Mouse (Mus musculus) hindbrain, embryonic 11.5 days (tissue): ENCODE data around the gene Eif4e2. TPM values are rescaled to one million over a fixed set of nuclear protein-coding genes. Genes with fewer than 3 reads are reported as not detected.

ENCODE experiments used
- ATAC-seq: fragments of 200-750 bp; cut with Nextera tagmentation; 2 replicates; pipeline ENCODE4 v1.8.0; 2017; ENCODE audit warnings: mild to moderate bottlenecking, moderate TSS enrichment, moderate library complexity; ENCODE audit not compliant: low FRiP score
- DNase-seq: peaks from one replicate; pipeline ENCODE4 v3.0.0-alpha.2; 2015; ENCODE audit warnings: low spot score
- H3K27ac ChIP-seq: fragments of 300-500 bp; sonication (generic); 2 replicates; pipeline ENCODE4 v1.5.1; 2014; ENCODE audit warnings: mild to moderate bottlenecking, low read depth, low read length
- H3K27me3 ChIP-seq: fragments of 300-500 bp; sonication (generic); 2 replicates; pipeline ENCODE4 v1.6.1; 2014; ENCODE audit warnings: mild to moderate bottlenecking, low read length, moderate library complexity, mixed read lengths; ENCODE audit not compliant: control insufficient read depth, insufficient read depth
- H3K36me3 ChIP-seq: fragments of 300-500 bp; sonication (generic); 2 replicates; pipeline ENCODE4 v1.6.1; 2014; ENCODE audit warnings: mild to moderate bottlenecking, low read length, moderate library complexity, mixed read lengths; ENCODE audit not compliant: control insufficient read depth, insufficient read depth
- H3K4me1 ChIP-seq: fragments of 300-500 bp; sonication (generic); replicated peaks from 2 replicates; pipeline ENCODE4 v1.6.1; 2014; ENCODE audit warnings: low read length, mixed read lengths; ENCODE audit not compliant: control insufficient read depth, insufficient read depth
- H3K4me2 ChIP-seq: fragments of 300-500 bp; sonication (generic); replicated peaks from 2 replicates; pipeline ENCODE4 v1.6.1; 2014; ENCODE audit warnings: mild to moderate bottlenecking, low read depth, low read length
- H3K4me3 ChIP-seq: fragments of 300-500 bp; sonication (generic); 2 replicates; pipeline ENCODE4 v1.5.1; 2014; ENCODE audit warnings: low read depth, low read length
- H3K9ac ChIP-seq: fragments of 300-500 bp; sonication (generic); 2 replicates; pipeline ENCODE4 v1.6.1; 2014; ENCODE audit warnings: low read depth, low read length
- H3K9me3 ChIP-seq: fragments of 300-500 bp; sonication (generic); 2 replicates; pipeline ENCODE4 v1.6.1; 2016; ENCODE audit warnings: low read length; ENCODE audit not compliant: control insufficient read depth
- WGBS: fragments of 180-500 bp; shearing (Covaris S2); extraction: QIAGEN DNeasy Blood & Tissue Kit; methylation state at CpG from one replicate; pipeline ENCODE4 v1.1.7; 2014; 5-methylcytosine and 5-hydroxymethylcytosine counted together
- polyA plus RNA-seq: library from polyadenylated mRNA; unstranded; fragments of >200 nt; fragmentation: Nextera tagmentation; extraction: Ambion mirVana; gene quantifications from 2 replicates; pipeline ENCODE4 v1.2.1, GENCODE M21; 2014

Eif4e2 gene
- polyA plus RNA-seq, 1 experiment from 2014 or later = 134 TPM

DNA sequence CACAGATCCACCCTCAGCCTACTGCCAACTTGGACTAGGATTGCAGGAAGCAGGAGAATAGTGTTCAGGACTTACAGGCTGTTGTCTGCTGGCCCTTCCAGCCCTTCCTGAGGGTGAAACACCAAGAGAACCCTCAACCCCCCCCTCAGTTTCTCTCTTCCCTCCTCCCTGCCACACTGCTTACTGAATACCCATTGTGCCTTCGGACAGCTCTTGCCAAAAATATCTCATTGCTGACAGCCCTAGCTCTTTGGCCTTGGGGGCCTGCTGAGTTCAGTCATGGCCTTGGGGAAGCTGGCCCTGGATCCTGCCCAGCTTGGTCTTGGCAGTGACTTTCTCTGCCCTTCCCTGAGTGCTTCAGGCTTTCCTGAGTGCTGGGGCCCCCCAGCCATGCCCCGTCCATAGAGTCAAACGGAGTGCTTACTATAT, 59.8 kb downstream of the Eif4e2 start:
- H3K9me3 ChIP-seq = no peaks in the 10 kb centered on the region
- peaks cover 2% of the 10 kb centered on the region; the same call in 1 of the 2 replicates for H3K27me3 ChIP-seq
- no peak overlapping the region for H3K4me2 ChIP-seq
- no peak overlapping the region for H3K9ac ChIP-seq
- DNase-seq = no peak
- peaks cover 8% of the 10 kb centered on the region; the same call in 1 of the 2 replicates for H3K4me1 ChIP-seq
- H3K36me3 ChIP-seq = no peaks in the 10 kb centered on the region
- 73% methylated on average over 3 of the region's 3 CpGs for WGBS
- H3K4me3 ChIP-seq = no peak overlapping the region
- no peak for ATAC-seq
- no peak overlapping the region for H3K27ac ChIP-seq

DNA sequence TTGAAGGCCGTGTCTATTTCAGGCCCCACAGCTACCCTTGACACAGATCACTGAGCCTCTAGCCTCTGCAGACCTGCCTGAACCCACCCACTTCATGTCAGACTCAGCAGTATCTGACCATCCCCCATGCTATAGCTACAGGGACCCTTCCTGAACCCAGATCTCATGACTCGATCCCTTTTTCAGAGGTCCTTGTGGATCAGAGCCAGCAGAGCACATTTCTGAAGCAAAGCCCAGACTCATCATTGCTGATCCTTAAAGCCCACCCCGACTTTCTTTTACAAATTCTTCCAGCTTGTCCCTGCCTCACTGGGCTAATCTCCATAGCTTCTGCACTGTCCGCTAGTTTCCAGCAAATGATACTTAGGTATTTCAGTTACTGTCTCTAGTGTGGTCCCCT, 60.4 kb downstream of the Eif4e2 start:
- peaks cover 8% of the 10 kb centered on the region; the same call in 1 of the 2 replicates for H3K4me1 ChIP-seq
- H3K9ac ChIP-seq = no peak overlapping the region
- no peak overlapping the region for H3K4me3 ChIP-seq
- no peak for DNase-seq
- no peaks in the 10 kb centered on the region for H3K36me3 ChIP-seq
- H3K4me2 ChIP-seq = no peak overlapping the region
- WGBS = 74% methylated on average over 4 of the region's 4 CpGs
- peaks cover 2% of the 10 kb centered on the region; the same call in 1 of the 2 replicates for H3K27me3 ChIP-seq
- no peaks in the 10 kb centered on the region for H3K9me3 ChIP-seq
- no peak for ATAC-seq
- no peak overlapping the region for H3K27ac ChIP-seq

DNA sequence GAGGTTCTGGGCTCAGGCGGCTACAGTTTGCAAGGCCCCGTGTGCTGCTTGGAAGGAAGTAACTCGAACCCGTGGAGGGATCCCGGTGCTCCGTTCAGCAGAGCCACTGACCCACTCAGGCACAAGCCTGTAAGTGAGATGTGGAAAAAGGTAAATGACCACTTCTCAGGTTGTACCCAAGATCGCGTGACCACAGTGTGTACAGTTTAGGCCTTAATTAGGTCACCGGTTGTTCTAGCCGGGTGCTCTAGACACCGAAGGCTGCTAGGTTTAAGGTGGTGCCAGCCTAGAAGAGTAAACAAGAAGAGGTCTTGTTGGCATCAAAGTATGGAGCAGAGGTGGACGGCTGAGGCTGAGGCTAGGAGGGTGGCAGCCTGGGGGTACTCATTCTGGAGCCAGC, 61.4 kb downstream of the Eif4e2 start:
- Histone ChIP-seq H3K4me2 (no peak overlapping the region), H3K27ac (no peak overlapping the region), H3K9ac (no peak overlapping the region), H3K9me3 (no peaks in the 10 kb centered on the region), H3K4me1 (peaks cover 8% of the 10 kb centered on the region; the same call in 1 of the 2 replicates), H3K36me3 (no peaks in the 10 kb centered on the region), H3K4me3 (no peak overlapping the region), H3K27me3 (peaks cover 2% of the 10 kb centered on the region; the same call in 1 of the 2 replicates)
- ATAC-seq (no peak), DNase-seq (no peak)
- 93% methylated on average over 12 of the region's 12 CpGs for WGBS

- no peak overlapping the region for H3K4me3 ChIP-seq
- no peaks in the 10 kb centered on the region for H3K27me3 ChIP-seq
- DNase-seq (no peak), ATAC-seq (no peak)
- no peaks in the 10 kb centered on the region for H3K36me3 ChIP-seq
- no peaks in the 10 kb centered on the region for H3K9me3 ChIP-seq
- H3K9ac ChIP-seq = no peak overlapping the region
- no peak overlapping the region for H3K4me2 ChIP-seq
- 83% methylated on average over 2 of the region's 2 CpGs for WGBS
- peaks cover under 1% of the 10 kb centered on the region; the same call in 1 of the 2 replicates for H3K4me1 ChIP-seq
- H3K27ac ChIP-seq = no peak overlapping the region
These were observed 62.3 kb downstream of the Eif4e2 start for GRCm38 (mm10) chr1:87276056-87276455.

- DNase-seq (no peak), ATAC-seq (no peak)
- H3K4me1 ChIP-seq = no peaks in the 10 kb centered on the region
- H3K9ac ChIP-seq = no peak overlapping the region
- H3K4me2 ChIP-seq = no peak overlapping the region
- no peak overlapping the region for H3K4me3 ChIP-seq
- H3K27me3 ChIP-seq = no peaks in the 10 kb centered on the region
- WGBS = 84% methylated on average over 5 of the region's 5 CpGs
- no peak overlapping the region for H3K27ac ChIP-seq
- no peaks in the 10 kb centered on the region for H3K36me3 ChIP-seq
- no peaks in the 10 kb centered on the region for H3K9me3 ChIP-seq
These were observed 66.6 kb downstream of the Eif4e2 start for GRCm38 (mm10) chr1:87280281-87280680.

DNA sequence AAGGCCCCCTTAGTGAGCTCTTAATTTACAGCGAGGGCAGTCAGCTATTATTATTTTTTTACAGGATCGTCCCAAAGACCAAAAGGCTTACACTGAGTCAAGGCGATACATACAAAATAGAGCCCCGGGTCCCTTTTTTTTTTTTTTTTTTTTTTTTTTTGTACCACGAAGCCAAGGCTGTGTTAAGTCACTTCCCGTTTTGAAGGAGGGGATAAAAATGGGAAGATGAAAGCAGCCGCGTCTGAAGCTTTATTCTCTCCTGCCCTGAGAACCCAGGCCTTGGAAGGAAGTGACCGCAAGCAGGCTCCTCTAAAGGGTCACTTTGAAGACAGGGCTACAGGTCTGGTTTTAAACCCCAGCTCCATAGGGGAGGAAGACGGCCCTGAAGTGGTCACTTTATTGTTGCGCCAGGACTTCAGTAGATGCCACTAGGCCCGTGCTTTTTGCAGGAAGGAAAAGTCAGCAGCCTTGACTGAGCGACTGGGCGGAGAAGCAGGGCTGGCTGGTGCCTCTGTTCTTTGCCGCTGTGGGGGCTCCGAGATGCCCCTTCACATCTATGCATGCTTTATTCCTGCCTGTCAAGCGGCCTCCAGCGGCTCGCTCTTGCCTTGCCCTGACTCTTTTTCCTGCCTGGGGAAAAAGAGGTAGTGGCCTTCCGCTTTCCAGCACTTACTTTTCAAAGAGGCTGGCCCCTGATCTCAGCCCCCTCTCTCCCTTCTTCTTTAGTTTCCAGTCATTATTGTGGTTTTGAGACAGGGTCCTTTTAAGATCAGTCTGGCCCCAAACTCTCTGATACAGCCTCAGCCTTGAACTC, 68.1 kb downstream of the Eif4e2 start:
- no peaks in the 10 kb centered on the region for H3K36me3 ChIP-seq
- DNase-seq = peak; percentile 34
- H3K9me3 ChIP-seq = no peaks in the 10 kb centered on the region
- no peak for ATAC-seq
- H3K4me3 ChIP-seq = no peak overlapping the region
- H3K4me2 ChIP-seq = no peak overlapping the region
- WGBS = 19% methylated on average over 20 of the region's 20 CpGs
- no peak overlapping the region for H3K9ac ChIP-seq
- H3K27me3 ChIP-seq = no peaks in the 10 kb centered on the region
- H3K27ac ChIP-seq = no peak overlapping the region
- no peaks in the 10 kb centered on the region for H3K4me1 ChIP-seq

GRCm38 (mm10) chr1:87282413-87282788, 68.7 kb downstream of the Eif4e2 start:
- DNase-seq (no peak), ATAC-seq (no peak)
- no peaks in the 10 kb centered on the region for H3K27me3 ChIP-seq
- no peak overlapping the region for H3K27ac ChIP-seq
- no peak overlapping the region for H3K4me2 ChIP-seq
- no peaks in the 10 kb centered on the region for H3K9me3 ChIP-seq
- H3K4me1 ChIP-seq = no peaks in the 10 kb centered on the region
- 70% methylated on average over 6 of the region's 6 CpGs for WGBS
- no peak overlapping the region for H3K4me3 ChIP-seq
- H3K36me3 ChIP-seq = no peaks in the 10 kb centered on the region
- H3K9ac ChIP-seq = no peak overlapping the region

- 90% methylated on average over 10 of the region's 10 CpGs for WGBS
- H3K4me2 ChIP-seq = no peak overlapping the region
- H3K9me3 ChIP-seq = no peaks in the 10 kb centered on the region
- no peak overlapping the region for H3K9ac ChIP-seq
- no peak overlapping the region for H3K27ac ChIP-seq
- H3K27me3 ChIP-seq = no peaks in the 10 kb centered on the region
- DNase-seq = no peak
- H3K36me3 ChIP-seq = no peaks in the 10 kb centered on the region
- ATAC-seq = no peak
- no peaks in the 10 kb centered on the region for H3K4me1 ChIP-seq
- no peak overlapping the region for H3K4me3 ChIP-seq
These were observed 69.8 kb downstream of the Eif4e2 start for GRCm38 (mm10) chr1:87283410-87283960.

DNA sequence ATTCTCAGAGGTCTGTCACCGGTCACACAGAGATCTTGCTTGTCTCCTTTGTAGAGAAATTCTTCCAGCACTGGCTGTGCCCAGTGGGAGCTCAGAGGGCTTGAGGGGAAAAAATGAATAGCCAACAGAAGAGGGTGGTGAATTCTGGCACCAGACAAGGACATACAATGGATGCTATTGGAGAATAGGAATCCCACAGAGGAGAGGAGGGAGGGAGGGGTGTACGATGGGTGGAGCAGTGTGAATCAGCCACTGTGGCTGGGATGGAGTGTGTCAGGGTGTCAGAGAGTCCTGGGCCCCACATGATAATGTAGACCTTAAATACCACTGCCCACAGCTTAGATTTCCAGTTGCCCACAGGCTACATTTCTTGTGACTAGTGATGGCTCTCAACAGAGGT, 73.4 kb downstream of the Eif4e2 start:
- Histone ChIP-seq H3K4me2 (no peak overlapping the region), H3K4me3 (no peak overlapping the region), H3K9ac (no peak overlapping the region), H3K36me3 (no peaks in the 10 kb centered on the region), H3K9me3 (no peaks in the 10 kb centered on the region), H3K27ac (no peak overlapping the region), H3K4me1 (no peaks in the 10 kb centered on the region), H3K27me3 (no peaks in the 10 kb centered on the region)
- no peak for ATAC-seq
- no peak for DNase-seq
- 62% methylated on average over 2 of the region's 2 CpGs for WGBS
